ENCODE assay signal across 7 mouse cellular contexts in genomic region chr14:122405897-122406540, GRCm38 (mm10). TPM values are rescaled to one million over a fixed set of nuclear protein-coding genes. Genes with fewer than 3 reads are reported as not detected.
A peak's percentile ranks its signal among the peaks of the same experiment; 100 is the strongest.
DNase-seq lines count a peak whose midpoint lies in the region; ATAC-seq lines count a peak whose summit lies in the region.

No protein-coding gene starts in this region.

- no peak for ATAC-seq in lung, embryonic 16.5 days (ENCODE audit: low read depth)
- no peak for ATAC-seq in forebrain, embryonic 15.5 days (replicated peaks)
- no peak for ATAC-seq in limb, embryonic 15.5 days (ENCODE audit: insufficient number of reproducible peaks, low FRiP score, low TSS enrichment, low read depth)
- no peak for ATAC-seq in stomach, embryonic 16.5 days (ENCODE audit: insufficient read depth, low FRiP score)

- H3K27ac ChIP-seq in lung, embryonic 16.5 days (ENCODE audit: low read length) = no peak overlapping the region
- no peak overlapping the region for H3K27ac ChIP-seq in forebrain, embryonic 15.5 days (replicated peaks)
- H3K27ac ChIP-seq in limb, embryonic 15.5 days = no peak overlapping the region
- H3K27ac ChIP-seq in stomach, embryonic 16.5 days (ENCODE audit: low read length) = no peak overlapping the region

- peak overlapping the region; percentile 64 for H3K4me2 ChIP-seq in lung, embryonic 16.5 days (ENCODE audit: low read depth, low read length)
- H3K4me2 ChIP-seq in forebrain, embryonic 15.5 days (replicated peaks) = peak overlapping the region; percentile 57
- peak overlapping the region; percentile 70 for H3K4me2 ChIP-seq in limb, embryonic 15.5 days
- peak overlapping the region; percentile 61 for H3K4me2 ChIP-seq in stomach, embryonic 16.5 days (ENCODE audit: low read depth, low read length)

- DNase-seq in lung, postnatal 36 days = no peak
- DNase-seq in left cerebral cortex, adult 8-10 months (ENCODE audit: low spot score in 2 of 2) = no peak
- no peak for DNase-seq in cerebellum, adult 11-12 months

- H3K9ac ChIP-seq in lung, embryonic 16.5 days (ENCODE audit: low read length) = no peak overlapping the region
- peak overlapping the region; percentile 26 for H3K9ac ChIP-seq in forebrain, embryonic 15.5 days (replicated peaks)
- H3K9ac ChIP-seq in limb, embryonic 15.5 days = no peak overlapping the region
- no peak overlapping the region for H3K9ac ChIP-seq in stomach, embryonic 16.5 days (ENCODE audit: low read length)

- peaks cover 45% of the 10 kb centered on the region for H3K27me3 ChIP-seq in lung, embryonic 16.5 days (ENCODE audit: control insufficient read depth, insufficient read depth, low read depth, low read length)
- H3K27me3 ChIP-seq in forebrain, embryonic 15.5 days = peaks cover 51% of the 10 kb centered on the region
- peaks cover 74% of the 10 kb centered on the region for H3K27me3 ChIP-seq in limb, embryonic 15.5 days
- H3K27me3 ChIP-seq in stomach, embryonic 16.5 days (ENCODE audit: control insufficient read depth, insufficient read depth, low read length) = peaks cover 38% of the 10 kb centered on the region

- WGBS in lung, embryonic 16.5 days = 2% methylated on average over 18 of the region's 18 CpGs
- WGBS in forebrain, embryonic 15.5 days = 7% methylated on average over 18 of the region's 18 CpGs
- 2% methylated on average over 18 of the region's 18 CpGs for WGBS in limb, embryonic 15.5 days
- WGBS in stomach, embryonic 16.5 days = 6% methylated on average over 18 of the region's 18 CpGs

- peak overlapping the region; percentile 39 for H3K4me3 ChIP-seq in lung, embryonic 16.5 days (ENCODE audit: low read length)
- H3K4me3 ChIP-seq in forebrain, embryonic 15.5 days = peak overlapping the region; percentile 32
- H3K4me3 ChIP-seq in limb, embryonic 15.5 days = peak overlapping the region; percentile 38
- peak overlapping the region; percentile 39 for H3K4me3 ChIP-seq in stomach, embryonic 16.5 days (replicated peaks; ENCODE audit: low read length)

- H3K36me3 ChIP-seq in lung, embryonic 16.5 days (ENCODE audit: control insufficient read depth, insufficient read depth, low read length) = no peaks in the 10 kb centered on the region
- no peaks in the 10 kb centered on the region for H3K36me3 ChIP-seq in forebrain, embryonic 15.5 days
- H3K36me3 ChIP-seq in limb, embryonic 15.5 days = no peaks in the 10 kb centered on the region
- no peaks in the 10 kb centered on the region for H3K36me3 ChIP-seq in stomach, embryonic 16.5 days (ENCODE audit: control insufficient read depth, insufficient read depth, low read length)

- no peaks in the 10 kb centered on the region for H3K9me3 ChIP-seq in lung, embryonic 16.5 days (ENCODE audit: control insufficient read depth, low read length)
- no peaks in the 10 kb centered on the region for H3K9me3 ChIP-seq in forebrain, embryonic 15.5 days
- H3K9me3 ChIP-seq in limb, embryonic 15.5 days = no peaks in the 10 kb centered on the region
- H3K9me3 ChIP-seq in stomach, embryonic 16.5 days (replicated peaks; ENCODE audit: control insufficient read depth, low read length) = no peaks in the 10 kb centered on the region

- H3K4me1 ChIP-seq in lung, embryonic 16.5 days (replicated peaks; ENCODE audit: control insufficient read depth, insufficient read depth, low read length) = peaks cover 7% of the 10 kb centered on the region; the same call in 1 of the 2 replicates
- peaks cover 32% of the 10 kb centered on the region for H3K4me1 ChIP-seq in forebrain, embryonic 15.5 days
- peaks cover 17% of the 10 kb centered on the region for H3K4me1 ChIP-seq in limb, embryonic 15.5 days
- peaks cover 10% of the 10 kb centered on the region for H3K4me1 ChIP-seq in stomach, embryonic 16.5 days (ENCODE audit: control insufficient read depth, insufficient read depth, low read length)

RNA-seq across cellular contexts. Expression of gene Gm5089, which starts 44.9 kb away (rescaled TPM):
- polyA plus RNA-seq in lung, embryonic 16.5 days (2015; fragmentation: Nextera tagmentation; extraction: Ambion mirVana) = not detected in 2 replicates
- 0.74 and 0.75 TPM in 2 replicates for polyA plus RNA-seq in forebrain, embryonic 15.5 days (2015; fragmentation: Nextera tagmentation; extraction: Ambion mirVana)
- polyA plus RNA-seq in limb, embryonic 15.5 days (2015; fragmentation: Nextera tagmentation; extraction: Ambion mirVana) = 0.14 TPM in 2 replicates
- not detected in 2 replicates for polyA plus RNA-seq in stomach, embryonic 16.5 days (2015; fragmentation: Nextera tagmentation; extraction: Ambion mirVana)
- under 1 TPM in 3 of 4 experiments, not detected in 1; 0.19 to 0.59 (median 0.41) TPM for total RNA-seq in left cerebral cortex, adult 8-10 months (2022)

RNA-seq across cellular contexts. Expression of gene Zic5, which starts 59.5 kb away (rescaled TPM):
- not detected in 2 replicates for polyA plus RNA-seq in lung, embryonic 16.5 days (2015; fragmentation: Nextera tagmentation; extraction: Ambion mirVana)
- 14.2 and 15.2 TPM in 2 replicates for polyA plus RNA-seq in forebrain, embryonic 15.5 days (2015; fragmentation: Nextera tagmentation; extraction: Ambion mirVana)
- 0.46 and 0.52 TPM in 2 replicates for polyA plus RNA-seq in limb, embryonic 15.5 days (2015; fragmentation: Nextera tagmentation; extraction: Ambion mirVana)
- not detected in 2 replicates for polyA plus RNA-seq in stomach, embryonic 16.5 days (2015; fragmentation: Nextera tagmentation; extraction: Ambion mirVana)
- 1 to 10 TPM; 2.2 to 6.1 (median 3.5) TPM for total RNA-seq in left cerebral cortex, adult 8-10 months (2022)
